Mouse (Mus musculus) skeletal muscle tissue, adult 2 months (tissue): ENCODE measurements at regions not wholly inside any gene's neighbourhood (a gene's known extent, or its start where the extent isn't known, plus 50 kb on each side); places are given as distances from the start of the nearest gene placed in this dataset.

Experiments
- DNase-seq: peaks from one replicate; pipeline ENCODE4 v3.0.0-alpha.2; 2012; ENCODE audit warnings: low read depth, low spot score

DNA sequence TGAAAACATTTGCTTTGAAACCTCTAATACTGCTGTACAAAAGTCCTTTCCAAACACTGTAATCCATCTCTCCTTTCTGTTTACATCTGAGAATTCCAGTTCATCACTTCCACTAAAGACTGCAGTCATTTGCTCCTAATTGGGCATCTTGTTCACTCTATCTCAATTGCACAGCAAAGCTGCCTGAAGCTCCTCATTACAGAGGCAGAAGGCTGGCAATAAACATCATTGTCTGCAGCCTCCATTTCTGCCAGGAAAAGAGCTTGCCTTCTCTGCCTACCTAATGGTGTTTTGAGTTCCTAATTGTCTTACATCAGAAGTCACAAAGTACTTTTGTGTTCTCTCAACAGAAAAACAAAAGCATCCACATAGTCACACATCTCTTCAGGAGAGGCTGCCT, 207.7 kb downstream of the Kcnj2 start:
- no peak for DNase-seq

DNA sequence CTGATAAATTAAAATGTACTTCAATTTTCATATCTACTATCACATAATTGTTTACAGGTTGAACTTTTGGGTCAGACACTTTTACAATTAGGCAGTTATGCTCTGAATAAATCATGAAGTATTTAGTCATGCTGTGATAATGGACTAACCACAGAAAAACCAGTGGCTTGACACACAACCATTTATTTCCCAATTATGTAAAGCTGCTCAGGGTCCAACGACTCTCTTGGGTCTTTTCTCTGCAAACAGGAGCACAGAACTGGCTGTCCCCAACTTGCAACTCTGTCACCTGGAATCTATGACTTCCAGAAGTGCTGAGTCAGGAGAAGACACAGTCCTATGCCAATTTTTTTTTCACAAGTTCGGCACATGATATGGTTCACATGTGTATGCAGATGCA, 214.8 kb downstream of the Kcnj2 start:
- no peak for DNase-seq

DNA sequence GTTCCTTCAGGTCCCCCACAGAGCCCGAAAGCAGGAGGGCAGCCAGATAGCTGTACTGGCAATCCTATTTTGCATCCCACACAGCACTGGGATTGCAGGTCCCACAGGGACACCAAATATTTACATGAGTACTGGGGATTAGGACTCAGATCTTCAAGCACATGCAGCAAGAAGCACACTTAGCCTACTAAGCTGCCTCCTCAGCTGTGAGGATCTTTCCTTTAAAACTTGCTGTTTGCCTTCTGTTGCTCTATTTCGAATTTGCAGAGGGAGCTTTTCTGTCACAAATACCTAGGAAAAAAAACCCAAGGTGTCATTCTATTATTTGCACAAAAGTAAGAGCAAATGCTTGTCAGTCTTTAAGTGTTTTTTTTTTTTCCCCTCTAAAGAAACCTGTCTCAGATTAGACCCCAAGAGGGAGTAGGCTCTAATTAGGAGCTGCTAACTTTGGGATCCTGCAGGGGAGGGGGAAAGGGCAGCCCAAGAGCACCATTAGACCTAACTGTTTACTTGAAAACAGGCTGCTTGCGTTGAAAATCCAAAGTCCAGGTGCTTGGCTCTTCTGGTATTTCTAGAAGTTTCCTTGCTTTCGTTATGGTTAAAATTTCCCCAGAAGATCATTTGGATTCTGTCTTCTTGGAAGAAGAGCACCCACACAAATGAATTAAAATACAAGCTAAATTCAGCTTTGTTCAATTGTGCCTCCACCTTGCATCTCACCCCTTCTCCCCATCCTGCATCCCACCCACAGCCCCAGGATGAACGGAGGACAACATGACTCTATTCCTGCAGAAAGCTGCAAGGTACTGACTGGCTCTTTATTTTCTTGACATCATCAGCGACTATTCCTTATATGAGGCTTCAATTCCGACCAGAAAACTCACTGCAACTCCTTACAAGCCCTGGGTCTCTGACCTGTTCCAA, 215.5 kb downstream of the Kcnj2 start:
- no peak for DNase-seq

DNA sequence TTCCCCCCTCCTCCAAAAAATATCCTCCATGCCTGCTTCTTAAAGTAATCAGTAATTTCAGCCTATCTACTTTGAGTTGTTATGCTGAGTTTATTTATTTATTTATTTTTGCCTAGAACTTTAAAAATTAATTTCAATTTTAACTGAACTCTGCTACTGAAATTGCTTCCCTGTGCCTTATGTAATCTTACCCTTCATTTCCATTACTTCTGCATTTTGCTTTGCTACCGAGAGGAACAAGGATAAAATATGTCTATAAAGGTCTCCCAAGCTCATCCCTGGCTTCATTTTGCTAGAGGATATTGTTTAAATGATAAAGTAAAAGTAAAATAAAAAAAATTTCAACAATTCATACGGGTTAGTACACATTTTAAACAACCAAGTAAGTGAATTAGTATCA, 216.3 kb downstream of the Kcnj2 start:
- no peak for DNase-seq

DNA sequence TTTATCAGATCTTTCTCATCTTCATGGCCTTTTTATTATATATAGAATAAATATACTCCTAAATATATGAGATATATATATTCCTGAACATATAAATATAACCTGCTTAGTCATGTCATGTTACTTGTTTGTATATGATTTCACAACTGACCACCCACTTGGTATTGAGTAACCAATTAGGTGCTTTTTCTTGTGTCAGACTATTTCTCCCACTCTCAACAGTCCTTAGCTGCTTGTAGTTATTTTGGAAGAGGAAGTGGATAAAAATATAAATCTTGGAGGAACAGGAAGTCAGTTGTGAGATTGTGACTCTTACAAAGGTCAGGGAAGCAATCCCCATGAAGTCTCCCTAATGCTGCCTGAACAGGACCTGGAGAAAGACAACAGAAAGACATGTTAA, 224.6 kb downstream of the Kcnj2 start:
- DNase-seq = no peak

DNA sequence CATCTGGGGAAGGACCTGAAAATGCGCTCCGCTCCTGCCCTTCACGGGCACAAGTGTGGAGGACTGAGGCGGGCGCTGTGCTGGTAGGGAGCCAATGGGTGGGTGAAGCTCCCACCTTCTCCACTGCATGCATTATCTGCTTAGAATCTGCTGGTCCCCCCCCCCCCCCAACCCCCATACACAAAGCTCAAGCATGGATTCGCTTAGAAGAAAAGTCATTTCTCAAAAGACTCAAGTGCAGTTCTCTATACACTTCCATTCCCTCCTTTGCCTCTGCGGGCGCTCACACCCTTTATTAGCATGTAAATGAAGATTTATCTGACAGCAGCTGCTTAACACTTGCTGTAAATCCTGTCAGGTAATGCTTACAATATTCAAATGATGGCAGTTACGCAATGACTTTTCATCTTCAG, 230.4 kb downstream of the Kcnj2 start:
- no peak for DNase-seq

DNA sequence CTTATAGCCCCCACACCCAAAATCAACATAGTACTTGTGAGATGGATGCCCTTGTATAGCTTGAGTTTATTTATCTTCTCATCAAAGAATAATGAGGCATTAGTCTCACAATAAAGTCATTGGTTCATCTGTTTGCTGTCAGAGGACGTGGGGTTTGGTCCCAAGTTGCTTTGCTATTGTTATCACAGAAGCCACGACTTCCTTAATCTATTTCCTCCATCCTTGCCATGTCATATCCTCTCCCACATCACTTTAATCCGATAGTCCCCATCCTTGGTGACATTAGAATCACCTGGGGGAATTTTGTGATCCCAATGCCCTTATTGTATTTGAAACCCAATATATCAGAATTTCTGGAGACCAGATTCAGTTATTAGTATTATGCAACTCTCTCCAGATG, 246.8 kb downstream of the Kcnj2 start:
- DNase-seq = no peak

DNA sequence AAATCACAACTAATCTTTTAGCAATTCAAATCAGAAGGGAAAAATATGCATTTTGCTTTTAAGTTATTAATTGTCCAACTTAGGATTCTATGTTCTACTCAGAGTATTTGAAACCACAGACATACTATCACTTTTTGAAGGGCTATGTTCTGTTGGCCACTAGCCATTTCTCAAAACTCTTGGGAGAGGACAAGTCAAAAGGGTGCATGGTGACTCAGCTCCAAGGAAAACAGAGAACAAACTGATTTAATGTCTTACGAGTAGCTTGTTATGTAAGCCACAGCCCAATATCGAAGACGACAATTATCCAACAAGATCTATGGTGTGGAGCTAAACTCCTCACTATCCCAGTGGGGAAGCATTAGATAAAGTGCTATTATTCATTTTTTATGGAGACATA, 247.6 kb downstream of the Kcnj2 start:
- peak; percentile 31 for DNase-seq

DNA sequence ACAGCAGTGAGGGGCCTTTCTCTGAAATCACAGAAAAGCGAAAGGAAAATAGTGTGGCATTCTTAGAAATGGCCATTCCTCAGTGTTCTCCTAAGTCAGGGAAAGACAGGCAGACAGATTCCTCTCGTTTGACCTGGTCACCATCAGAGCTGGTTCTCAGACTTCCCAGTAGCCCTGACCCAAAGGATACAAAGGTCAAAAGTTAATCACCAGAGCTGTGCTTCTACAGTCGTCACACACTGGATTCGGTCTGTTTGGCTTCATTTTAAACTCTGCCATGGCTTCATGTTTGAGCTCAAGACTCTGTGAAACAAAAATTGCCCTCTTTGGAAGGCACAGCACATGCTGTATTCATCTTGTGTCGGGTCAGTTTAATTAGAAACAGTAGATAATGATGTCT, 255.6 kb downstream of the Kcnj2 start:
- DNase-seq = no peak

DNA sequence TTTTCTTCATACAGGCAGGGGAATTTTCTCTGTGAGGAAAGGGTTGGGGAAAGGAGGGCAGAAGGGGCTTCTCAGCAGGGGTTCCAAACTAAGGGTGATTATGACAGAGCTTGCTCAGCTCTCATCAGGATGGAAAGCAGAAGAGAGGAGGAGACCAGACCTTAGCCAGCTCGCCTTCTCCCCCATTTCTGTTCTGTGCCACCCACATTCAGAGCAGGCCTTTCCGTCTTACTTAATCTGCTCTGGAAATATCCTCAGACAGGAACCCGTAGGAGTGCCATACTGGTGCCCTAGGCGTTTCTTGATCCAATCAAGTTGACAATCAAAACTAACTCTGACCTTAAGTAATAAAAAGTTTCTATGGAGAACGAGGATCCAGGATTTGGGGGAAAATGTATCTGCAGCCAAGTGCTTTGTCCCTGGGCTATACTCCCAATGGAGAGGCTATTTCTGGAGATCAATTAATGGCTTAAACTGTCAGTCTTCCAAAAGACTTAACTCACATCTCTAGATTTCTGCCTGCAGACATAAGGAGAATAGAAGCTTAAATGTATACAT, 258.6 kb downstream of the Kcnj2 start:
- DNase-seq = no peak

DNA sequence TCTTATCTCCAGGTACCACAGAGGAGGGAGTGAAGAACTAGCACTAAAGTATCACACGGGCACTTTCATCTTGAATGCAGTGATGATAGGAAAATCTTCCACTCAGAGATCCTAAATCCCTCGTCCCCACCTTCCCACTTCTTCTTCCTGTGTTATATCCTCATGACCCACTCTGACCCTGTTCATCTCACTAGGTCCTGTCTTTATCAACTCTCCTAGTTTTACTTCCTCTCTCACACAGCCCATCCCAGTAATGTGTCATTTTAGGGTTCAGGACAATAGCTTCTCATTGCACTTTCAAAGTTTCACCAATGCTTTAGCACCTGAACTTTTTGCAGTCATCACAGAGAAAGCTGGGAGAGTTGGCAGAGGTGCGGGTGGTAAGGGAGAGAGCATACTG, 261.0 kb downstream of the Kcnj2 start:
- DNase-seq = no peak

DNA sequence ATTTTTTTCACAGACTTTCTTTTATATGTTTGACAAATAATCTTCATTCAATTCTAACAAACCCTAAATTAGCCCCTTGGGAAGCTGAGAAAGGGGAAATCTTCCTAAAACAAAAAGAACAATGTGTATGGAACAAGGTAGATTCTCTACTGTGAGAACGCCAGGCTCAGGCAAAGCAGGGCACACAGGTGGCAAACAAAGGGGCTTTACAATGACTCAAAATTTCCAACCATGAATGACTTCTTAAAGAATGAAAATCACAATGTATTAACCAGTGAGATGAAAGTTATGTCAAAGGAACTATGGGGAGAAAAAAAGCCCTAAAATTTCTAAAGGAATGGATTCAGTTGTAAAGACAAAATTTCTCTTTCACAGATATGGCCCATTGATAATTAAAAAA, 262.3 kb downstream of the Kcnj2 start:
- no peak for DNase-seq

DNA sequence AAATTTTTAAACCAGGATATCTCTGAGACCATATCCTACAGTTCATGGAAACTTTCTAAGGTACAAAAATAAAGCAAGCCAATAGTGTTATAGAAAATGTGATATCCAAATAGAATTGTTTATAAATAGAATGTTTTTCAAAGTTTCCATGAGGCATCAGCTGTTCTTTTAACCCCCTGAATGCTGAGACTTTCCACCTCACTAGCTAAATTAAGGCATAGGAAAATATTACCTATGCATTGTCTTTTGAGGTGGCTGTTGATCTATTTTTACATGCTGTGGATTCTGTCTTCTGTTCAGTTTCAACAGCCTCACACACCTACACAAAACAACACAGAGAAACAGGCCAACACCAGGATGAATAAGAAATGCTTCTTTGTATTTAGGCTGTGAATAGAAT, 265.6 kb downstream of the Kcnj2 start:
- no peak for DNase-seq

DNA sequence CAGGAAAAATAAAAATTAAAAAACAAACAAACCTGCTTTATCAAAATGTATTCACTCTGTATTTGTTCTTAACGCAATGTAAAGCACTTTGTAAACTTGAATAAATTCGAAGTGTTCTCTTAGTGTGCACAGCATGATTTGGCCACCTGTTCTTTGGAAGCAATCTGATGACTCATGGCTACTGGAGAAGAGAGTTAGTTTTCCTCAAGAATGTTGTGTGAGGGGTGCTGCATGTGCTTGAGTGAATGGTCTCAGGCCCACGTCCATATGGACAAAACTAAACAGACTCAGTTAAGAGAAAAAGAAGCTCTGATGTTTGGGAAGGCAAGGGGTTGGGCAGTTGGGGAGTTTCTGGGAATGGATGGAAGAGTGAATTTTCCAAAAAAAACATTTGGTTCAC, 267.1 kb downstream of the Kcnj2 start:
- DNase-seq = no peak

DNA sequence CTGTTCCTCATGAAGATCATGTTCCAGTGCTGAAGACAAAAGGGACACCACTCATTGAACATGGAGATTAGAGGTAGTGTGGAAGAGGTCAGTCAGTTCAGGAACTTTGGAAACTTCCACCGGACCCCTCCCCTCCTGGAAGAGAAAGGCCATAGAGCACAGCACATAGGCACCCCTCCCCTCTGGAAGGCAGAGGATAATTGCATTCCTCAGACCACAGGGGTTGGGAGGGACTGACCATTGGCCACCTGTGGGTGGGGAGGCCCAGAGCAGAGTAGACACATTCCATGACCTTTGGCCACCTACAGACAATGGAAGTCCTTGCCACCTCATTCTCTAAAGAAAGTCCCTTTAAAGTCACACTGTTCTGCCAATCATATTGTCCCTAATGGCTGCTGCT, 281.6 kb downstream of the Kcnj2 start:
- DNase-seq = no peak

DNA sequence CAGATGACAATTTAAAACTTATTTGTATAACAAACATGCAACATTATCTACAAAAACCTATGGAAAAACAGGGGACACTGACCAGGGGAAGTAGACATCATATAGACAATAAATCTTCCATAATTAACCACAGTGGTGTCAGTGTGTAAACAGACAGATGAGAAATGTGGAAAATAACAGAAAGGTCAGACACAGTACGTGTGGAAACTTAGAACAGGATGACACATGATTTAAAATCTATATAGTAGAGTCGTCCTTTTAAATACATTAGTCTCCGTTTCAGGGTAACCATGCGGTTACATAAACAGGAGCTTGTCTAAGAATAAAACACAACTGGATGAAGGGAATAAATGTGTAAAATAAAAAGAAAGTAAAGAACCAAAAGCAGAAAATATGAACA, 284.1 kb downstream of the Kcnj2 start:
- no peak for DNase-seq

DNA sequence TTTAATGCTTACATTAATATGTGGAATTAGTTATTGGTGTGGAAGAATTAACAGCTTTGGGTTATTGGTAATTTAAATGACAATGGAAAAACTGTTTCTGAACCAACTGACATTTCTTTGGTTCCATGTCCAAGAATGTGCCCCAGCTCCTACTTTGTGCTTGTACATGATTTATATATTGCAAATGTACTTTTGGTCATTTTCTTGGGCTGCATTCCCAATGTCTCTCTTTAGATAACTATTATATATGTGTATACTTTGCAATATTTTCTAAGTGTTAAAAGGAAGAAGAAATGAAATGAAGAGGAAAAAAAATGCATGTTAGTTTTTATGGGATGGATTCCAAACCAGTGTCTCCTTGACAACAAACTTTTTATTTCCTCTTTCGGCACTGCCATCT, 297.4 kb downstream of the Kcnj2 start:
- DNase-seq = no peak

DNA sequence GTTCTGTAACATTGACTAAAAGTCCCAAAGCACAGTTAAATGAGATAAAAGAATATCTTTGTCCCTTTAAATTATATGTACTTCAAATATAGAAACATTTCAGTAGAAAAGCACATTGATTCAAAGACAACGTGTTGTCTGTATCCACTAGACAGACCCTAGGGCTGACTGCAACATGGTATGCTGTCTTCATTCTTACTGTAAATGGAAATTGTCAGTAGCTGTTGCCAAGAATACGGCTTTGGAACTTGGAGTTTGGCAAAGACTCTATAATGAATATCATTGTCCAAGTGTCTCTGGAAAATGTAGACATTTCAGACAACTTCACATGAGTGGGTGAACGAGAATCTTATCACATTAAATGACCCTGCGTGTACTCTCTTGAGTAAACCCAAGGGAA, 311.2 kb downstream of the Kcnj2 start:
- DNase-seq = no peak

DNA sequence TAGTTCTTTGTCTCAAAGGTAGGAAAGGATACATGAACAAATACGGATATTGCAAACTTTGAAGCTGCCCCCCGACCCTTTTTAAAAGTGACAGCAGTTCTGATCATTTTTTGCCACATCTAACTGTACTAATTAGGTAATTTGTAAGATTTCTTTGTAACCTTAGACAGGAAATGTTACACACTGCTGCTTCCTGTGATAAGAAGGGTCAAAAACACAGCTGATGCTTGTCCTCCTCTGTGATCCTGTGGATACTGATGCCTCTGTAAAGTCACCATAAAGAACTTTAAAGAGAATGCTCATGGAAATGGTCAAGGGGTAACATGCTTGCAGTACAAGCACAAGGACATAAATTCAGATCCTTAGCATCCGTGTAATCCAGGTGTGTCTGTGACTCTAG, 313.9 kb downstream of the Kcnj2 start:
- DNase-seq = no peak

DNA sequence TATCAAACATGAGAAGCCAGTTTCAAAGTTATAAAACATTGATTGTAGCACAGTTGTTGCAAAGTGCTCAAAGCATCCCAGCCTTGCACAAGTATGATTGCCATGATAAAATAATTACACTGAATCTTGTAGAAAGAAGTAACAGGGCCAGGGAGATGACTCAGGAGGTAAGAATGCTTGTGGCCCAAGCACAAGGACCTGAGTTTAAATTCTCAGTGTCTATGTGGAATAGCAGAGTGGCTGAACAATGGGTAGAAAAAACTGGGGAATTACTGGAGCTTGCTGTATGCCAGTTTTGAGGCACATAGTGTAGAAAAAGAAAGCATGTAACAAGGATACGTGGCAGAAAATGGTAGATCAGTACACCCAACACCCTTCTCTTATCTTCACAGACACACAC, 332.7 kb downstream of the Kcnj2 start:
- no peak for DNase-seq

DNA sequence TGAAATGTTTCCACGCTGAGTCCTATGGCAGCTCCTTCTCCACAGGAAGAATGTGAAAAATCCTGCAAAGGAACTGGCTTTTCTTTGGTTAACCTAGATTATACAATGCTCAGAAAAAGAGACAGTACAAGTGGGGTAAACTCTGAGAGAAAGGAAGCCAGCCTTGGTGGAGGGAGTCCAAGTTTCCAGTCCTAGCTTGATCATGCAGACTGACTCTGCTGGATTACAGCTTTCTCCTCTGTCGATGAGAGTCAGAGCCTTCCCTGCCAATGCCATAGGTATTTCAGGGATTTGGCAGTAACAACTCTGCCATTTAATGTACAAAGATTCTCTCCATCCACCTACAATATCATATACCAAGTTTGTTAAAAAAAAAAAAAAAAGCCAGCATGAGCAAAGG, 343.3 kb downstream of the Kcnj2 start:
- no peak for DNase-seq

DNA sequence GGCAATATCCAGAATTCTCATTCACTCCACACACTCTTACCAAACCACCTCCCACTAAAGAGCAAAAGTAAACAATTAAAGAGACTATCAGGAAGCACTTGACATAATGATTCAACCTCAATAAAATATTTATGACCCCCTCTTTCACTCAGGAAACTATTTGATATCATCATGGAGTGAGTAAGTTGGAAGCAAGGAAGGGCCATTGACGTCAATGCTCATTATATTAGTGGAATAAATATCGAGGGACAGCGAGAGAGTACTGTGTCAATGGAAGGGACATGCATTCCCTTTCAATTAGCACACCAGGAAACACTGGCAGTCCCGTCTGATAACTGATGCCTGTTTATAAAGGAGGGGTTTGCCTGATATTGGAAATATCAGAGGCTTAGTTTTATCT, 358.9 kb downstream of the Kcnj2 start:
- DNase-seq = no peak

DNA sequence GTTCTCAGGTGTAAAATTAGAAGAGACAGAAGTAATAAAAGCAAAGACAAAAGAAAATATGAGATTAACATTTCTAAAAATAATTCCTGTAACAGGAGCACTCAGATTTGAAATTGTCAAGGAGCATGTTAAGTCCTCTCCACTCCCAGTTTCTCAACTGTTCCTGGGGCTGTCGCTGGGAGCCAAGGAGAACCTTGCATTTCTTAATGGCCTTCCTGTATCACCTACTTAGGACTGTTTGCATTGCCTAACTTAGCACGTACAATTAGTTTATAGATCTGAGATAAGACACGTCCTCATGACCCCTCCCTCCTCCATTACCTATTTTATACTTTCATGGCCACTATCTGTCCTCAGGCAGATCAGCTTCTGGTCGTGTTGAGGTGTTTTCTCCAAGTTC, 360.8 kb downstream of the Kcnj2 start:
- no peak for DNase-seq

DNA sequence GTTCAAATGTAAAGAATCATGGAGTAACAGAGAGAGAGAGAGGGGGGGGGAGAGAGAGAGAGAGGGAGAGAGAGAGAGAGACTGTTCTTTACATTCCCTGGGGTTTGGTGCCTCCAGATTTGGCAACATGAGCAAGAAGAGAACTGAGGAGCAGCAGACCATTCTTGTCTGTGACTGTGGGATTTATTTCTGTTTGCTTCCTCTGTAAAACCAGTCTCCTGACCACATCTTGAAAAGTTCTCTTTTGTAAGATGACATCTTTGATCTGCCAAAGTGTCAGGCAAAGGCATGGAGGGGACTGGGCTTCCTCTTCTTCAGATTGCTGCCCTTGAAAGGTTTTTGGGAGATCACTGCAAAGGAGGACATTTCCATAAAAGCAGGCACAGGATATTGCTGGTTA, 376.3 kb downstream of the Kcnj2 start:
- DNase-seq = no peak
